Mouse (Mus musculus): Measurements from ENCODE around the gene Repin1.

Repin1 gene

GRCm38 (mm10) chr6:48628808-48629660 is 35.4 kb downstream of the Repin1 start:
- no peak for TF ChIP-seq GATA4 (IDR thresholded peaks at IDR 0.05; ENCODE audit: insufficient replicate concordance, low read length)

GRCm38 (mm10) chr6:48629661-48630034 is 36.0 kb downstream of the Repin1 start:
- no peak for TF ChIP-seq GATA4 (IDR thresholded peaks at IDR 0.05; ENCODE audit: insufficient replicate concordance, low read length)

- TF ChIP-seq GATA4 (IDR thresholded peaks at IDR 0.05; ENCODE audit: insufficient replicate concordance, low read length) = no peak
Observed at GRCm38 (mm10) chr6:48630831-48631230, 37.1 kb downstream of the Repin1 start.

- TF ChIP-seq GATA4 (IDR thresholded peaks at IDR 0.05; ENCODE audit: insufficient replicate concordance, low read length) = no peak
Observed at GRCm38 (mm10) chr6:48635105-48635504, 41.4 kb downstream of the Repin1 start.

GRCm38 (mm10) chr6:48636515-48636914 is 42.8 kb downstream of the Repin1 start:
- no peak for TF ChIP-seq GATA4 (IDR thresholded peaks at IDR 0.05; ENCODE audit: insufficient replicate concordance, low read length)

GRCm38 (mm10) chr6:48637811-48638500 is 44.3 kb downstream of the Repin1 start:
- TF ChIP-seq GATA4 (IDR thresholded peaks at IDR 0.05; ENCODE audit: insufficient replicate concordance, low read length) = no peak

GRCm38 (mm10) chr6:48638553-48638952 is 44.9 kb downstream of the Repin1 start:
- TF ChIP-seq GATA4 (IDR thresholded peaks at IDR 0.05; ENCODE audit: insufficient replicate concordance, low read length) = no peak

GRCm38 (mm10) chr6:48641391-48641790 is 47.7 kb downstream of the Repin1 start:
- TF ChIP-seq GATA4 (IDR thresholded peaks at IDR 0.05; ENCODE audit: insufficient replicate concordance, low read length) = no peak

GRCm38 (mm10) chr6:48642764-48643292 is 49.1 kb downstream of the Repin1 start:
- no peak for TF ChIP-seq GATA4 (IDR thresholded peaks at IDR 0.05; ENCODE audit: insufficient replicate concordance, low read length)

GRCm38 (mm10) chr6:48645660-48646308 is 52.1 kb downstream of the Repin1 start:
- TF ChIP-seq GATA4 (IDR thresholded peaks at IDR 0.05; ENCODE audit: insufficient replicate concordance, low read length) = no peak

GRCm38 (mm10) chr6:48646309-48646690 is 52.6 kb downstream of the Repin1 start:
- no peak for TF ChIP-seq GATA4 (IDR thresholded peaks at IDR 0.05; ENCODE audit: insufficient replicate concordance, low read length)

- TF ChIP-seq GATA4 (IDR thresholded peaks at IDR 0.05; ENCODE audit: insufficient replicate concordance, low read length) = no peak
Observed at GRCm38 (mm10) chr6:48646995-48647394, 53.3 kb downstream of the Repin1 start, which contains the start of gene Gimap8. Gimap8 (plus strand) TSS chr6:48647234.

- TF ChIP-seq GATA4 (IDR thresholded peaks at IDR 0.05; ENCODE audit: insufficient replicate concordance, low read length) = no peak
Observed at GRCm38 (mm10) chr6:48647611-48648010, 53.9 kb downstream of the Repin1 start.

Measured in liver, adult (tissue).